Mouse (Mus musculus): ENCODE results near the gene Gm15262. TPM values are rescaled to one million over a fixed set of nuclear protein-coding genes. Genes with fewer than 3 reads are reported as not detected.

The Gm15262 gene
- not detected in 2 replicates for polyA plus RNA-seq (2012; rRNA removed)

GRCm38 (mm10) chrX:161287156-161287555, at the start of gene Gm15262:
Gene Gm15262, plus strand, starts transcription at chrX:161287456.

Other genes starting within 250 kb of the Gm15262 start
- gene Scml2, start 170.3 kb upstream of the Gm15262 start, polyA plus RNA-seq (2012; rRNA removed) = 0.33 and 0.74 TPM in 2 replicates

Data from ovary, adult 2 months (tissue).